Mouse (Mus musculus): Measurements from ENCODE around the gene Golph3l. TPM values are rescaled to one million over a fixed set of nuclear protein-coding genes. Genes with fewer than 3 reads are reported as not detected.

Gene Golph3l
- polyA plus RNA-seq, 1 experiment from 2014 or later: 38.5 TPM

DNA sequence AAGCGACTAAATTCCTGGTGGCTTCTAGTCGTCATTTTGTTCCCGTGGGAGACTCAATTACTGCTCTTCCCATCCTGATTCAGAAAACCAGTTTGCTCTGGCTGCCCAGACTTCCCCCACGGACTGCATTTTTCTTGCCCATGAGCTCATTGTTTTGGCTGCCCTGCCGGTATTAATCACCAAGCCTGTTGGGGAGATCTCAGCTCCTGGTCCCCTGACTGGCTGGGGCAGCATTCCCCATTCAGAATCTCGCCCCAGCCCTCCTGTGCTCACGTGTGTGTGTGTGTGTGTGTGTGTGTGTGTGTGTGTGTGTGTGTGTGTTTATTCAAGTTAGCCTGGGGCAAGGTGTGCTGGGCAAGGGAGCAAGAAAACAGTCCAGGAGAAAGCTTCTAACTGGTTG is 79.3 kb downstream of the Golph3l start:
- Histone ChIP-seq H3K9me3 (ENCODE audit: low read length) (no peaks in the 10 kb centered on the region), H3K4me1 (ENCODE audit: insufficient read depth, low read length) (peaks cover 67% of the 10 kb centered on the region), H3K27me3 (ENCODE audit: insufficient read depth, low read length) (no peaks in the 10 kb centered on the region), H3K4me2 (replicated peaks; ENCODE audit: low read depth, low read length) (no peak overlapping the region), H3K9ac (replicated peaks; ENCODE audit: low read length) (peak overlapping the region; percentile 44), H3K27ac (ENCODE audit: low read length) (peak overlapping the region; percentile 92), H3K36me3 (ENCODE audit: insufficient read depth, low read length) (peaks cover 21% of the 10 kb centered on the region), H3K4me3 (ENCODE audit: low read length) (no peak overlapping the region)
- 29% methylated on average over 7 of the region's 7 CpGs for WGBS
- ATAC-seq (ENCODE audit: low FRiP score, low TSS enrichment): peak; percentile 44

Other genes with a start within 250 kb of the Golph3l start
- gene Setdb1, start 231.7 kb upstream of the Golph3l start, polyA plus RNA-seq (2015; fragmentation: Nextera tagmentation; extraction: Ambion mirVana): 45.5 and 46.7 TPM in 2 replicates
- 0.52 TPM in 1 of 2 replicates, not detected in the other for gene 4930558C23Rik, start 186.1 kb upstream of the Golph3l start, polyA plus RNA-seq (2015; fragmentation: Nextera tagmentation; extraction: Ambion mirVana)
- 46.0 and 47.7 TPM in 2 replicates for gene Arnt, start 154.5 kb upstream of the Golph3l start, polyA plus RNA-seq (2015; fragmentation: Nextera tagmentation; extraction: Ambion mirVana)
- gene Ctsk, start 89.7 kb upstream of the Golph3l start, polyA plus RNA-seq (2015; fragmentation: Nextera tagmentation; extraction: Ambion mirVana): 5.6 and 8.9 TPM in 2 replicates
- gene Ctss, start 62.1 kb upstream of the Golph3l start, polyA plus RNA-seq (2015; fragmentation: Nextera tagmentation; extraction: Ambion mirVana): 12.1 and 12.4 TPM in 2 replicates
- 0.17 TPM in 1 of 2 replicates, not detected in the other for gene Hormad1, start 29.3 kb upstream of the Golph3l start, polyA plus RNA-seq (2015; fragmentation: Nextera tagmentation; extraction: Ambion mirVana)
- 76.4 and 78.6 TPM in 2 replicates for gene Ensa, start 36.1 kb downstream of the Golph3l start, polyA plus RNA-seq (2015; fragmentation: Nextera tagmentation; extraction: Ambion mirVana)
- gene Mcl1, start 69.9 kb downstream of the Golph3l start, polyA plus RNA-seq (2015; fragmentation: Nextera tagmentation; extraction: Ambion mirVana): 23.7 and 38.1 TPM in 2 replicates
- 3.8 and 3.9 TPM in 2 replicates for gene Adamtsl4, start 99.0 kb downstream of the Golph3l start, polyA plus RNA-seq (2015; fragmentation: Nextera tagmentation; extraction: Ambion mirVana)
- gene Ecm1, start 150.6 kb downstream of the Golph3l start, polyA plus RNA-seq (2015; fragmentation: Nextera tagmentation; extraction: Ambion mirVana): 174 and 208 TPM in 2 replicates
- 53.2 and 55.9 TPM in 2 replicates for gene Tars2, start 171.3 kb downstream of the Golph3l start, polyA plus RNA-seq (2015; fragmentation: Nextera tagmentation; extraction: Ambion mirVana)
- 19.9 and 22.7 TPM in 2 replicates for gene Rprd2, start 229.9 kb downstream of the Golph3l start, polyA plus RNA-seq (2015; fragmentation: Nextera tagmentation; extraction: Ambion mirVana)